Mouse (Mus musculus) erythroblast, embryonic 14.5 days (primary cell): ENCODE data around the gene Chad.

ENCODE experiments used
- GATA1 ChIP-seq: IDR thresholded peaks from 2 replicates; pipeline ENCODE4 v1.6.1; 2012; ENCODE audit warnings: low read length, inconsistent platforms, mixed read lengths
- TAL1 ChIP-seq: IDR thresholded peaks from 3 replicates; pipeline ENCODE4 v1.6.1; 2012; ENCODE audit warnings: low read length, inconsistent platforms, mixed read lengths

DNA sequence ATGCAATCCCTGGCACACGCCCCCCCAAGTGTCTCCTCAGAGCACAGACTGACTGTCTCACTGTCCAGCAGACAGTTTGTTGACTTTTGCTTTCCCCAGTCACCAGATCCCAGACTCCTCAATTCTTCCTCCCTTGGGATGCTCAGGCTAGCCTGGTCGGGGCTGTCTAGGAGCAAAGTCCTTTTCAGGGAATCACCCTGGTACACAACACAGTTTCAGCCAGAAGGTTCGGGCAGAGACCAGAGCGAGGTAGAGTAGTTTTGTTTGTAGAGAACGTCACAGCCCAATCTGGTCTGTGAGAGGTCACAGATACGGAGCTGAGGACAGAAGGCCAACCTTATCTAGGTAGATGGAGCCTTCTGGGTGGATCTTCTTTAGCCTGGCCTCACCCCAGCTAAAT, 1.7 kb downstream of the Chad start:
- TF ChIP-seq GATA1 (no peak), TAL1 (no peak)
